Mouse (Mus musculus): ENCODE data around the gene Efna1.

The Efna1 gene

DNA sequence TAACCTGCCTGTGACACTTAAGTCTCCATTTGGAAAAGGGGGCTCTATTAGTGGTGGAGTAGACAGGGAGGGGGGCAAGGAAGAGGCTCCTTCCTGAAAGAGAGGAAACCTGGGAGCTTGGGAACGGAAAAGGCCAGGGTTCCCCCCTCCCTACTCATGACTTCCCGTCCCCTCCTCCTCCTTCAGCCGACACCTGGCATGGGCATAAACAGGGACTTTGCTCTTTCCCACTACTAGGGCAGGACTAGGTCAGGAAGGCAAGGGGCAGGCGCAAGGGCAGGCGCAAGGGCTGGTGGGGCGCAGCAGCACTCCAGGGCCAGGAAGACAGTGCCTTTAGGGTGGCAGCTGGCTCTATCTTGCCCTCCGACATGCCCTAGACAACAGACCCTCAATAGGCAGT is 2.8 kb downstream of the Efna1 start:
- DNase-seq, result peak; percentile 85 to 94

DNA sequence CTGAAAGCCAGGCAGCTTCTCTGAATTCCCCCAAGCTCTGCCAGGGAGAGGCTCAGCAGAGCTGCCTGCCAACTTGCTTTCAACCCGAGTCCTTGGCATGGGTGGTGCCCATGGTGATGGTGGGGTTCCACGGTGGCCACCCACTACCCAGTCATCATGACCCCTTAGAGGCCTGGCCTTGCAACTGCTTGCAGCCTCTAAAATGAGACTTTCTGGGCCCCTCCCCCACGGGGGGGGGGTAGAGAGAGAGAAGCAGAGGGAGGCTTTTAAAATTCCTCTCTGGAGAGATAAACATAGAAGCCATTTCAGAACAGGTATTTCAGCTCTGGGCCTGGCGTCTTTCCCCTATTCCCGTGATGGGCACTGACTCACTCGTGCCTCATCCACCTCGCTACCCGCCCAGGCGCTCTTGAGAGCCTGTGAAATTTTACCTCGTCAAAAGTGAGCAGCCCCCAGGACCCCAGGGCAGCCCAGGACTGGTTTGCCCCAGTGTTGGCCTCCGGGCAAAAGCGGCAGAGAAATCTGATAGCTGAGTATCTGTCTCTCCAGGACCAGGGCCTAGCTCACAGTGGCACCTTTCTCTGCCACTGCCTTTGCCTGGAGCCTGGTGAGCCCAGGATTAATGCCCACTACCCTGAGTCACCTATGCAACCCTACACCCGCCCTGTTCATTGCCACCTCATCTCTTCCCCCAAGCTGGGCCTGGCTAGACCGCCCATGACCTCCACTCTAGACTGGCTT is 3.5 kb downstream of the Efna1 start:
- peak; percentile 41 to 65 for DNase-seq

DNA sequence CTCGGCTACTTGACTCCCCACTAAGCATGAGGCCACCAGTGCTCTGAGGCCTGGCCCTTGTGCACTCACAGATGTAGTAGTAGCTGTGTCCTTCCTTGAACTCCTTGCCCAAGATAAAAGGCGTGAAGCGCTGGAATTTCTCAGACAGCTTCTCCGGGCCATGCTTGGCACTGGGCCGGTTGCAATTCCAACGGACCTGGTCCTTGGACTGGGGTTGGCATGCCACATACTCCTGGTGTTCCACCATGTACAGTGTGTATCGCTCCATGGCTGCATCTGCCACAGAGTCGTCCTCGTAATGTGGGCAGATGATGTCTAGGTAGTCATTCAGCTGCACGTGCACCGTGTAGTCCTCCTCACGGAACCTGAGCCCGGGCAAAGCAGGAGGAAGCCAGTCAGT is 4.9 kb downstream of the Efna1 start:
- peak; percentile 39 to 65 for DNase-seq

DNA sequence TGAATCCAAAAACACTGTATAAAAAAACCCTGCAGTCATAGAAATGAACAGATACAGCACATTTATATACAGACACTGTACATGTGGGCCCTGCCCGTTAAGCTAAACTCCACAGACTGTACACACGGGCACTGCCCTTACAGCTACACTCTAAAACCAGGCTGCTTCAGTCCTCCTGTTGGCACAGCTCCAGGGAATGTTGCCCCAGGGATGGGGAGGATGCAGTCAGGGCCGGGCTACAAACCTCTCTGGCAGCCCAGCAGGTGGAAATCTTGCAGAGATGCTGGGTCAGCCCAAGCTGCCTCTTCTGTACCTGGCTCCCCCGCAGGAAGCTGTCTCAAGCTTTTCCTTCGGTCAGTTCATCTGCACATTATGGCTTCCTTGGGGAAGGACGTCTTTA is 9.2 kb downstream of the Efna1 start:
- DNase-seq, result peak; percentile 50 to 67

DNA sequence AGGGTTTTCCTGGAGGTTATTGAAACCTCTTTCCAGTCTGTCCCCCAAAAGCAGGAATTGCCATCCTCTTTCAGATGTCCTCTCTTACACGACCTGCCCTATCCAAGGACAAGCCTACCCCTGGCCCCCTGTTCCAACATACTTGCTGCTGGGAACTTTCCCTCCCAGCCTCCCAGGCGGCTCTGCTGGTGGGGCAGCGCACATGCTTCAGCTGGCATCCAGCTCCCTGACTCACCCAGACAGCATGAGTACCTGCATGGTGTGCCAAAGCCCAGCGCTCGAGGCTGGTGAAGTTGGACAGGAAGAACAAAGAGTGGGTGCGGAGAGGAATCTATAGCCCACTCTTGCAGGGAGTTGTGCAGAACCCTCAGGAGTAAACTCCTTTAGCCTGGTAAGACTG is 10.1 kb downstream of the Efna1 start:
- DNase-seq, result peak in 1 of 2 experiments; percentile 51

DNA sequence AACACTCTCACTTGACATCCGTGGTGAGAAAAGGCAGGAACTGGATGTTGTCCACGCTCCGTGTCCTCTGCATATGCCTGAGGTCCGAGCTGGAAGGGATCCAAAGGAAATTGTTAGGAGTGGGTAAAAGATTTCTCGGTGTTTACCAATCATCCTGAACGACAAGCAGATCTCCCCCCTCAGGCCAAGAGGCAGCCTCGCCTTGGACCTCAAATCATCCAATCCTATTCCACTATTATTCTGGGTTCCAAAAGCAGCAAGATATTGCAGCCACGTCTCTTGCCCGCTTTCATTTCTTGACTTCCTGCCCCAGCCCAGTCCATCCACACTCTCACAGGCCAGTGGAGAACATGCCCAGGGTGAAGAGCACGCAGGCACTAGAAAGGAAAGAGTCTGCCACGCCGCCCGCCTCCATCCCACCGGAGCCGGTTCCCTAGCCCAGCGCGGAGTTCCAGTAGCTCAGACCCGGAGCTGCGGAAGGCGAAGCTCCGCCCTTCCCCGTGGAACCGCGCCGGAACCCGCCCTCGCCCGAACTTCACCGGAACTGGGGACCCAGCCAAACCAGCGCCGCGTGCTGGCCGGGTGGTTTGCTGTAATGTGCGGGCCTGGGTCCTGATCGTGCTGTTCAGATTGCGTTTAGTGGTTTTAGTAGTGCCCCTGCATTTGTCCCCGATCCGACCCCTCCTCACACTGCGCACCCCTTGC is 10.7 kb downstream of the Efna1 start, which contains the start of gene Slc50a1:
Gene Slc50a1 (minus strand): TSS at position 520 of the 705 bp plus-strand sequence.
- DNase-seq, result peak; percentile 89 to 95

DNA sequence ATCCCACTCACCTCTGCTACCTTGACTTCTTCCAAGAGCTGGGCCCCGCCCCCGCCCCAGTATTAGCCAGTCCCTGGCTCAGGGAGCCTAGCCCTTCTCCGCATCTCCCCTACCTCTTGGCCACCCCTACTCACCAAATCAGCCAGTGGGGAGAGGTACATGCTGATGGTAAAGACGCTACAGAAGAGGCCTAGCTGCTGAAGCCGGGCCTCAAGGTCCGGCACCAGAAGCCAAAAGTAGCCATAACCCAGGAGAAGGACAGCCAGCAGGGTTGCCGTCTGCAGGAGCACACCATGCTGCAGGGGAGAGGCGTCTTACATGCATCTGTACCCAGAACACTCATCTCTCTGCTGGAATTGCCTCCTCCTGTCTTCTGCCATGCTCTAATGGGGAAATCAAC is 12.0 kb downstream of the Efna1 start:
- DNase-seq, result no peak

DNA sequence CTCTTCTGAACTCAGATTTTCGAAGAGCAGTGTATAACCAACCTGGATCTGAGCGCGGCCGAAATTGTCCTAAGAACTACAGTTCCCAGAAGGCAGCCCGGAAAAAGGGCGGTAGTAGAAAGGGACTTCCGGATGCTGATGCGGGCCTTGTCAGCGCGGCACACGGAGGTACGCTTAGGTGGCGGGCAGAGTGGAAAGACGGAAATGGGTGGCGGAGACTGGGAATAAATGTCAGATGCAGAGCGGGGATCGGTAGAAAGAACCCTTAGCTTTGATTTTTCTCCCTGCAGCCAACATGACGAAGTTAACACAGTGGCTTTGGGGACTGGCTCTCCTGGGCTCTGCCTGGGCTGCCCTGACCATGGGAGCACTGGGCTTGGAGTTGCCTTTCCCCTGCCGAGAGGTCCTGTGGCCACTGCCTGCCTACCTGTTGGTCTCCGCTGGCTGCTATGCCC is 14.5 kb downstream of the Efna1 start:
- DNase-seq, result peak; percentile 87

DNA sequence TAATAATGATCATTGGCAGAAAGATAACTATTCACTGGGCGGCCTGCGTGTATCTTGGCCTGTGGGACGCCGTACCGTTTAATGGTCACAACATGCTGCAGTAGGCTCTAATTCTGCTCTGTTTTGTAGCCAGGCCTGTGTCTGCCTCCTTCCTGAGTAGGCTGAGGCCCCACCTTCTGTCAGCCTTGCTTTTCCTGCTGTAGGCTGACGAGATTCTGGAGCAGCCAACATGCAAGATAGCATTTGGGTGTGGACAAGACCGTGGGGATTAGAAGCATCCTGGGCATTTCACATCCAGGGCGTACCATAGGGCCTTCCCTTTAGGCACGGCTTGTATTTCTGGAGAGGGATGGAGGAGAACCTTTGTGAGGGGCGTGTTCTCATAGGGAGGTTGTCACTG is 18.5 kb downstream of the Efna1 start:
- DNase-seq, result peak; percentile 46 to 62

DNA sequence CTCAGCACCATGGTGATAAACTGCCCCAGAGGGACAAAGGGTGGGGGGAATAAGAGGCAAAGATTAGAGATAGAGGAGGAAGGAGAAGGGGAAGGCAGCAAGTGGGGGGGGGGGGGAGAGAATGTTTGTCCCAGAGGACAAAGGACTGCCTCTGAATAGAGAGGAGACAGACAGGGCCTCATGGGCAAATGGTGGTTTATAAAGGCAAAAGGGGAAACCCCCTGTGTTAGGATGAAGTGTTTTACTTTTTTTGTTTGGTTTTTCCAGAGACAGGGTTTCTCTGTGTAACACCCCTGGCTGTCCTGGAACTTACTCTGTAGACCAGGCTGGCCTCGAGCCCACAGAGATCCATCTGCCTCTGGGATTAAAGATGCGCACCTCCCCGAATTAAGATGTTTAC is 20.7 kb downstream of the Efna1 start:
- DNase-seq, result no peak

DNA sequence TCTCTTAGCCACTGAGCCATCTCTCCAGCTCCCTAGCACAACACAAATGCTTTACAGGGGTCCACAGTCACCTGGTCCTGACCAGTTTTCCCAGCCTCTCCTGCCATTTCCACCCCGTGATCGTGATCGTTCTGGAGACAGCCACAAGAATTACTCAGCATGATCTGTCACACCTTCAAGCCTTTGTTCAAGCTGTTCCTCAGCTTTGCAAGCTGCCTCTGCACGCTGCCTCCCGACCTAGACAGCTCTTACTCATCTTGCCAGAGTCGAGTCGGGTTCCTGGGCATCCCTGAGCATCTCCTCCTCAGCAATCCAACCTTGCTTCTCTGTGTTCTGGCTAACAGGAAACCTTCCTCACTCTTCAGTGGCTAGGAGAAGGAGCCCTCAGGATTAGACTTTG is 21.9 kb downstream of the Efna1 start, which contains the start of gene Dpm3:
Gene Dpm3 (plus strand): TSS at position 283 of the 400 bp plus-strand sequence.
- no peak for DNase-seq

DNA sequence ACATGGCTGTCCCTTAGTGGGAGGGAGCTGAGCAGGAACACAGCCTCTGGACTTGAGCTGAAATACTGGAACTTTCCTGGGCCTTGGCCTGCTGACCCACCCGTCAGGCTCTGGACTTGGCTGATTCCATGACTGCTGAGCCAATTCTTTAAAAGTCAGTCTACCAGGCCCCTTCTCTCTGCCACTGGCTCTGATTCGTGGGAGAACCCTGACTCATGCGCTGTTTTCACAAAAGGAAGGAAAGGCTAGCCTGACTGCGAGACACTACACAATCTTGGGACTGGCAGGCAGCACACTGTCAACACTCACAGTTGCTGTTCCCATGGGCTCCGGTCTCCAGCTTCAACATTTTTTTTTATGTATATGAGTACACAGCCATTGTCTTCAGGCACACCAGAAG is 24.8 kb downstream of the Efna1 start:
- no peak for DNase-seq

DNA sequence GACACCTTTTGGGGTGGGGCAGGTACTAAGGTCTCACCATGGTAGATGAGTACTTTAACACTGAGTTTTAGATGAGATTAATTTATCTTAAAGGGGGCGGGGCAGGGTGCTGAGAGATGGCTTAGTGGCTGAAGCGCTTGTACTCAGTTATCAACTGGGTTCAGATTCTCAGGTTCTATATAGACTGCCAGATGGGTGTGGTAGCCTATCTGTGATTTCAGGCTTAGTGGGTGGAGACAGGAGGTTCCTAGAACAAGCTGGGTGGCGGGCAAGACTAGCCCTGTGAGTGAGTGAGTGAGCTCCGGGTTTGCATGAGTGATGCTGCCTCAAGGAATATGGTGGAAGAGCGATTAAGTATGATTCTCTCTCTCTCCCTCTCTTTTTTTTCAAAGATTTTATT is 25.9 kb downstream of the Efna1 start:
- no peak for DNase-seq

DNA sequence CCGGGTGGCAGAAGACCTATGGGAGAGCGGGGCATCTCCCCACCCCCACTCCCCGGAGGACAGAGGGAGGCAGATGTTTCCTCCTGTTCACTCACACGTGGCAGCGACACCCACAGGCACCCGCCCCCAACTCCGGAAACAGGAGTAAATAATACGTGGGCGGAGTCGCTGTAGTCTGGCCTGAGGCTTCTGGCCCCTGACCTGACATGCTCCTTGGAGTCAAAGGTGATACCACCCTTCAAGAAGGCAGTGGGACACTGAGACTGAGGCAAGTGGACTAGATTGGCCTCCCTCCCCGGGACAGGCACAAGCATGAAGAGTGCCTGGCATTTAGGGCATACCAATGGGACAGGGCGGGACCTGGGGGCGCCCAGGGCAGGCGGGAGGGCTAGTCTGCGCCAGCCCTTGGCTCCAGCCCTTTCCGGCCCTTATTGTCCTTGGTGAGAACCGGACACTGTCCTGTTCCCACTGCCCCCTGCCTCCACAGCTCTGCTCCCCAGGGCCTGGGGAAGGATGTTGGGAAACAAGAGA is 29.5 kb downstream of the Efna1 start:
- DNase-seq, result peak; percentile 84 to 88

DNA sequence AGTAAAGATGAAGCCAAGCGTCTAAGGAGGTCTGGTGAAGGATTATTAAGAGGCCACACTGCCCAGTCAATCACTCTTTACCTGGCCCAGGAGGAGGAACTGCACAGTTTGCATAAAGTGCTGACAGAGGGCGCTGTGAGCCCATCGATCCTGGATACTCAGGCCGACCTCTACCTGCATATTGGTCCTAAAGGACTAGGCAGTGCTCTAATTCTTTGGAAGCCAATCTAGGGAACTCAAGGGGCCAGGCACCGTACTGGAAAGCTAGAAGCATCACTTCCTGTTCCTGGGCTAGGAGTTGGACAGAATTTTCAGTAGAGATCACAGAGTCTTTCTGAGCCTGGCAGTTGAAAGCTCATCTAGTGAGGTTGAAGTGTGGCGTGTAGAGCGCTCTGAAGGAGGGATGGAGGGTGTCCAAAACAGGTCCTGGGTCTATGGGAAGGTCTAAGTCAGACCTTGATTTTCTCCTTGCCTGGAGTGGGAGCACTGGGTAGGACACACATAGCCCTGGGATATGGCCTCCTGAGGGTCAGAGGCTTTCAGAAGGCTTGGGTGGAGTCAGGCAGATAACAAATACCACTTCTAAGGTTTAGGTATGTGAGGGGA is 30.4 kb downstream of the Efna1 start:
- DNase-seq, result peak; percentile 88 to 91

DNA sequence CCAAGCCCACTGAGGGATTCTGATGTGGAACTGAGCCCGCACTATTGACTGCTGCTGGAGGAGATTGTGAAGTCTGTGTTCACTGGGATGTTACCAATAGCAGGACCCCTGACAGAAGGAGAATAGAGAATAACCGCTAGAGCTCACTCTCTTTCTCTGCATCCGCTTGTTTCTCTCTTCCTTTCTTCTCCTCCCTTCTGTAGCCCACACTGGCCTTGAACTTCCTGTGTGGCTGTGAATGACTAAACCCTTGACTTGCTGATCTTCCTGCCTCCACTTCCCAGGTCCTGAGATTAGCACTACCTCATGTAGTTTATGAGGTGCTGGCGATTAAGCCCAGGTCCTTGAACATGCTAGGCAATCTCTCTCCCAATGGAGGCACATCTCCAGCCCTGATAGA is 33.5 kb downstream of the Efna1 start:
- no peak for DNase-seq

DNA sequence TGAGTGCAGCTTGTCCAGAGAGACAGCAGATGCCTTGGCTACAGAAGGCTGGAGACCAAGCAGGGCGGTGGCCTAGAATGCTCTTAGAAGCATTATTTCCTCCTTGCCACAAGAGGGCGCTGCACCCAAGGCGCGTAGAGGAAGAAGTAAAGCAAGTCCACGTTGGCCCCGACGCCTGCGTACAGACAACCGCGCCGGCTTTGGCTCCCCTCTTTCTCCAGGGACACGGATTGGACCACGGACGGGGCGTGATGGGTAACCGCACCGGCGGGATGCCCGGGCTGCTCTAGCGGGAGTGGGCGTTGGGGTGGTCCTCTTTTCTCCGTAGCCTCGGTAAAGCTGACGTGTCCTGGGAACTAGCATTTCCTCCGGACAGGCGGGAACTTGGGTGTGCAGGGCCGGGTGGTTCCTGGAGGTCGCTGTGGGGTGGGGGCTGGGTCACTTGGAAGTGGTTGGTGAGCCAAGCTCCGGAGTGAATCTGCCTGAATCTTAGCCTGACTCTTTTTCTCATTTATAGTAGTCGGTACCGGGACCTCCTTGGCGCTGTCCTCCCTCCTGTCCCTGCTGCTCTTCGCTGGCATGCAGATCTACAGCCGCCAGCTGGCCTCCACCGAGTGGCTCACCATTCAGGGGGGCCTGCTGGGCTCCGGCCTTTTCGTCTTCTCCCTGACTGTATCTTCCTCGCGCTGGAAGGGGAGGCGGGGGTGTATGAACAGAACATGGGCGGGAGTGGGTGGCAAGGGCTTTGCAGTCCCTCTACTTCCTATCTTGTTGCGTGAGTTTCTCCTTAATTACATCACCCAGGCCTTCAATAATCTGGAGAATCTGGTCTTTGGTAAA is 34.5 kb downstream of the Efna1 start, which contains the start of gene Trim46:
Gene Trim46 (minus strand): TSS at position 49 of the 840 bp plus-strand sequence.
- DNase-seq, result peak; percentile 92 to 93

DNA sequence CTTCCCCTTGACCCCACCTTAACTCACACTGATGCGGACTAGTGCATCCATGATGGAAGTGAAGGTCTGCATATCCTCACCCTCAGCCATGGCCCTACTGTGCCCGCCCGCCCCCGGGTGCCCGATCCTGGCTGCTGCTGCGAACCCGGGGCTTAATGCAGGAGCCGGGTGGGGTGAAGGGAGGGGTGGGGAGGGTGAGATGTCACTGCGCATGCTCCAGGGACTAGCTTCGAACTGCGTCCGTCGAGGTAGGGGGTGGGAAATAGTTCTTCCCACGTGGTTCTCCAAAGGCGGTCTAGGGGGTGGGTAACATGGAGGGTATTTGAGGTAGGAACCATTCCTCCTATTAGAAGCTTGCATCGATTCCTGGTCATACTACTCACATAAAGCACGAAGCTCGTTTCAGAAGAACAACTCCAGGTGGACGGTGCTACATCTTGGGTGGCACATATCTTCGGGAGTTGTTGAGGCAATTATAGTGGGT is 35.2 kb downstream of the Efna1 start, which contains the start of gene Krtcap2:
Gene Krtcap2 (plus strand): TSS at position 279 of the 484 bp plus-strand sequence.
- peak in 1 of 2 experiments; percentile 35 for DNase-seq

DNA sequence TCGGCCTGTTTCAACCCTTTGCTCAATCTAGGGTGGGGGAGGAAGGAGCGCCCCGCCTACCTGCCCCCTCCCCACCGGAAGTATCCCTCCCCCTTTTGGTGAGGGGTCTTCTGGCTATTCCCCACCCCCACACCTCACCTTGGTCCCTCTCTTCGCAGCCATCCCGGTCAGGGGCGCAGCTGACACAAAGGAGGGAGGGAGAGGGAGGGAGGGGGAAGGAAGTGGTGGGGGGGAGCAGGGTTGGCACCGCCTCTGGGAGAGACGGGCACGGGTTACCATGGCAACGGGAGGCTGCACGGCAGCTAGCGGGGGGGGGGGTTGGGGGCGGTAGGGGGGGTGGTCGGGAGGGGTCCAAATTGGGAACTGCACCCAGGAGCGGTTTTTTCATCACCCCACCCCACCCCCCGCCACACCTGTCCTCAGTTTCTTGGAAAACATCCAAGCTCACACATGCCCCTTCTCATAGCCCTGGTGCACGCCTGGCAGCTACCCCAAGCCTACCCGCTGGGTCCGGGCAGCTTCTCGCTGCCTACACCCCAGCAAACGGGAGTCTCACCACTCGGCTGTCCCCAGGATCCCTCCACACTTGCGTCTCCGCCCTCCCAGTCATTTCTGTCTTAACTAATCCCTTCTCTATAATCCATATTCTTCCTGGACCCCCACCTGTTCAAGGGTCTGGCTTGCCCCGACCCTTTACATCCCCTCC is 35.8 kb downstream of the Efna1 start:
- DNase-seq, result peak in 1 of 2 experiments; percentile 43

DNA sequence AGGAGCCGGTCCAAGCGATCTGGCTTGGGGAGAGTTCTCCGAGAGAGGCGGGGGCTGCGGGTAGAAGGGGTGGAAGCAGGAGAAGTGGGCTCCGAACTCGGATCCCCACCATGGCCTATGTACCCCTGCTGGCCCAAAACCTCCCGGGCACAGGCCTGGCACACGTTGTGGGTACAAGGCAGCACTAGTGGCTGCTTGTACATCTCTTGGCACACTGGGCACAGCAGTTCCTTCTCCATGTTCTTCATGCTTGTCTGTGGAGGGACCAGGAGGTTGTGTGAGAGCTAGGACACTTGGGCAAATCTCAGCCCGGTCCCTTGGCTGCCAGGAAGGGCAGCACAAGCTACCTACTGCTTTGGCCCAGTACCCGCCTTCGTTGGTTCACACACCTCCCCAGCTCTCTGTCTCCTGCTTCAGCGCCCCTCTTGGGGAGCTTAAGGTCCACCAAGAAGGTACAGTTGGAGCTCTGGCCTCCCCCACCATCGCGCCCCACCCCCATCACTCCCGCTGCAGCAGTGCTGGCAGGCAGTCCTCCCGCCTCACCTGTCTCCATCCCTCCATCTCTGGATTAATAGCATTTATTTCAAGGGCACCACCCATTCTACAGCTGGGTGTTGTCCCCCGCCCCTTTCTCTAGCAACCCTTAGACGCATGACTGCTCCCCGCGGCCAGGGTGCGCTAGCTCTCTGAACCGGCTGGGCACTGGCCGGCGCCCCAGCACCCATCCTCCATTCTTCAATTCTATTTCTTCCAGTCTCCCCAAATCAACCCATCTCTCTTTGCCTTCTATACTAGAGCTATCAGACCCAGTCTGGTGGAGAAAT is 36.6 kb downstream of the Efna1 start:
- peak; percentile 62 to 79 for DNase-seq

All from kidney, postnatal 36 days (tissue).